Mouse (Mus musculus) E14TG2a.4 (cell line): ENCODE measurements at regions not wholly inside any gene's neighbourhood (a gene's known extent, or its start where the extent isn't known, plus 50 kb on each side); places are given as distances from the start of the nearest gene placed in this dataset.

Experiments
- CTCF ChIP-seq: conservative IDR thresholded peaks from 2 replicates; pipeline ENCODE4 v1.5.1; 2014; ENCODE audit warnings: low read length
- NANOG ChIP-seq: IDR thresholded peaks from 2 replicates; pipeline ENCODE4 v1.6.1; 2014; ENCODE audit warnings: borderline replicate concordance, low read length, mixed read lengths
- POU5F1 ChIP-seq: IDR thresholded peaks from 2 replicates; pipeline ENCODE4 v1.6.1; 2014; ENCODE audit warnings: low read length, borderline replicate concordance

GRCm38 (mm10) chr4:54758501-54758829 lies 186.4 kb upstream of the Zfp462 start:
- TF ChIP-seq CTCF (no peak), NANOG (no peak), POU5F1 (no peak)
